ENCODE assay signal across 17 mouse cellular contexts in the genomic region with DNA sequence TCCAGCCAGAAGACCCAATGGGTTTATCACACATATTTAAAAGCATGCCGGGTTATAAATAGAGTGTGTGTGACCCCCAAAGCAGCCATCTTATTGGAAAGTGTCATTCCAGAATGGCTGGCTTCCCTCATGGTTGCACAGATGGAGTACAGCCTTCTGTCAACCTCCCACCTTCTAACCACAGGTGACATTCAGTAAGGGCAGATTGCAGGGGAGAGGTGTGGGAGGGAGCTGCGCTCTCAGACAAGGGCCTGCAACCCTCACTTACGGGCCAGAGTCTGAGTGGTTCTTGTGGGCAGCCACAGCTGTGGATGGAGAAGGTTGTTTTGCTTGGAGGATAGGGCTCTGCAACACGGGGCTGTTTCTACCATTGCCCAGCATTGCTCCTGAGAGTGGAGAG.
"Had no signal": no experiment of that assay in that cellular context is flagged by ENCODE, and none has a peak within 500 bp of the region (broad histone marks: within the 10 kb centered on the region; RNA-seq: fewer than 3 reads in every experiment).

No protein-coding gene starts in this region.

- ATAC-seq: lung, postnatal 0 days; midbrain, embryonic 13.5 days; midbrain, embryonic 15.5 days had no signal

- H3K9ac ChIP-seq: lung, embryonic 15.5 days; midbrain, embryonic 13.5 days; midbrain, embryonic 15.5 days; neural tube, embryonic 12.5 days; stomach, embryonic 15.5 days had no signal

- H3K27ac ChIP-seq: lung, embryonic 15.5 days; macrophage; midbrain, embryonic 13.5 days; midbrain, embryonic 15.5 days; neural tube, embryonic 12.5 days; stomach, embryonic 15.5 days; stomach, postnatal 0 days had no signal

- H3K9me3 ChIP-seq: lung, embryonic 15.5 days; midbrain, embryonic 13.5 days; midbrain, embryonic 15.5 days; neural tube, embryonic 12.5 days; stomach, embryonic 15.5 days had no signal

- H3K27me3 ChIP-seq: lung, embryonic 15.5 days; midbrain, embryonic 13.5 days; midbrain, embryonic 15.5 days; neural tube, embryonic 12.5 days; stomach, embryonic 15.5 days had no signal

- H3K4me2 ChIP-seq: lung, embryonic 15.5 days; midbrain, embryonic 11.5 days; midbrain, embryonic 13.5 days; midbrain, embryonic 15.5 days; neural tube, embryonic 12.5 days; stomach, embryonic 15.5 days had no signal

- DNase-seq: lung, adult 2 months; lung, postnatal 14 days; lung, postnatal 36 days; right cerebral cortex, postnatal 14 days; thymus, adult 2 months; thymus, postnatal 25 days; thymus, postnatal 4 days had no signal

- H3K36me3 ChIP-seq: lung, embryonic 15.5 days; midbrain, embryonic 13.5 days; midbrain, embryonic 15.5 days; neural tube, embryonic 12.5 days; stomach, embryonic 15.5 days had no signal

- H3K4me3 ChIP-seq: lung, embryonic 15.5 days; megakaryocyte, embryonic 14.5 days; midbrain, embryonic 13.5 days; midbrain, embryonic 15.5 days; neural tube, embryonic 12.5 days; stomach, embryonic 15.5 days had no signal
